Mouse (Mus musculus): Measurements from ENCODE around the gene Fam219b. TPM values are rescaled to one million over a fixed set of nuclear protein-coding genes. Genes with fewer than 3 reads are reported as not detected.
A peak's percentile ranks its signal among the peaks of the same experiment; 100 is the strongest.

Gene Fam219b
- polyA plus RNA-seq, 1 experiment: not detected

GRCm38 (mm10) chr9:57522114-57522860, 15.0 kb upstream of the Fam219b start:
- Histone ChIP-seq H3K4me3 (ENCODE audit: insufficient read depth, low read depth, low read length) (peak overlapping the region; percentile 71), H3K4me1 (ENCODE audit: control insufficient read depth, insufficient read depth, low read length) (peaks cover 3% of the 10 kb centered on the region), H3K27ac (ENCODE audit: insufficient read depth, low read depth, low read length) (peak overlapping the region; percentile 97; the same call in 1 of the 2 replicates)
- 9% methylated on average over 7 of the region's 7 CpGs for WGBS
- TF ChIP-seq POLR2A (IDR thresholded peaks at IDR 0.05; ENCODE audit: insufficient read depth, low read depth, low read length) (no peak), CTCF (IDR thresholded peaks at IDR 0.05; ENCODE audit: insufficient read depth, low read depth, low read length) (no peak)

- Histone ChIP-seq H3K4me1 (ENCODE audit: control insufficient read depth, insufficient read depth, low read length) (peaks cover 3% of the 10 kb centered on the region), H3K27ac (ENCODE audit: insufficient read depth, low read depth, low read length) (no peak overlapping the region), H3K4me3 (ENCODE audit: insufficient read depth, low read depth, low read length) (peak overlapping the region; percentile 23; the same call in 1 of the 2 replicates)
- 51% methylated on average over 4 of the region's 4 CpGs for WGBS
- TF ChIP-seq CTCF (IDR thresholded peaks at IDR 0.05; ENCODE audit: insufficient read depth, low read depth, low read length) (no peak), POLR2A (IDR thresholded peaks at IDR 0.05; ENCODE audit: insufficient read depth, low read depth, low read length) (no peak)
Measured at GRCm38 (mm10) chr9:57522861-57523246, 14.5 kb upstream of the Fam219b start.

GRCm38 (mm10) chr9:57523754-57524153, 13.6 kb upstream of the Fam219b start:
- peaks cover 5% of the 10 kb centered on the region for H3K4me1 ChIP-seq (ENCODE audit: control insufficient read depth, insufficient read depth, low read length)
- 67% methylated on average over 1 of the region's 1 CpGs for WGBS
- no peak overlapping the region for H3K27ac ChIP-seq (ENCODE audit: insufficient read depth, low read depth, low read length)
- no peak overlapping the region for H3K4me3 ChIP-seq (ENCODE audit: insufficient read depth, low read depth, low read length)
- TF ChIP-seq POLR2A (IDR thresholded peaks at IDR 0.05; ENCODE audit: insufficient read depth, low read depth, low read length) (no peak), CTCF (IDR thresholded peaks at IDR 0.05; ENCODE audit: insufficient read depth, low read depth, low read length) (no peak)

- peak overlapping the region; percentile 21 for H3K4me3 ChIP-seq (ENCODE audit: insufficient read depth, low read depth, low read length)
- H3K27ac ChIP-seq (ENCODE audit: insufficient read depth, low read depth, low read length): no peak overlapping the region
- no peak for TF ChIP-seq CTCF (IDR thresholded peaks at IDR 0.05; ENCODE audit: insufficient read depth, low read depth, low read length)
- TF ChIP-seq POLR2A (IDR thresholded peaks at IDR 0.05; ENCODE audit: insufficient read depth, low read depth, low read length): no peak
- peaks cover 5% of the 10 kb centered on the region for H3K4me1 ChIP-seq (ENCODE audit: control insufficient read depth, insufficient read depth, low read length)
Measured at GRCm38 (mm10) chr9:57524439-57524838, 12.9 kb upstream of the Fam219b start.

GRCm38 (mm10) chr9:57525516-57525915, 11.8 kb upstream of the Fam219b start:
- Histone ChIP-seq H3K4me3 (ENCODE audit: insufficient read depth, low read depth, low read length) (no peak overlapping the region), H3K4me1 (ENCODE audit: control insufficient read depth, insufficient read depth, low read length) (peaks cover 5% of the 10 kb centered on the region), H3K27ac (ENCODE audit: insufficient read depth, low read depth, low read length) (no peak overlapping the region)
- no peak for TF ChIP-seq POLR2A (IDR thresholded peaks at IDR 0.05; ENCODE audit: insufficient read depth, low read depth, low read length)
- TF ChIP-seq CTCF (IDR thresholded peaks at IDR 0.05; ENCODE audit: insufficient read depth, low read depth, low read length): no peak
- 26% methylated on average over 2 of the region's 2 CpGs for WGBS

GRCm38 (mm10) chr9:57526435-57526834, 10.9 kb upstream of the Fam219b start:
- no peak overlapping the region for H3K4me3 ChIP-seq (ENCODE audit: insufficient read depth, low read depth, low read length)
- TF ChIP-seq CTCF (IDR thresholded peaks at IDR 0.05; ENCODE audit: insufficient read depth, low read depth, low read length) (no peak), POLR2A (IDR thresholded peaks at IDR 0.05; ENCODE audit: insufficient read depth, low read depth, low read length) (no peak)
- H3K27ac ChIP-seq (ENCODE audit: insufficient read depth, low read depth, low read length): no peak overlapping the region
- peaks cover 5% of the 10 kb centered on the region for H3K4me1 ChIP-seq (ENCODE audit: control insufficient read depth, insufficient read depth, low read length)

- 90% methylated on average over 1 of the region's 1 CpGs for WGBS
- H3K27ac ChIP-seq (ENCODE audit: insufficient read depth, low read depth, low read length): no peak overlapping the region
- no peak overlapping the region for H3K4me3 ChIP-seq (ENCODE audit: insufficient read depth, low read depth, low read length)
- no peak for TF ChIP-seq CTCF (IDR thresholded peaks at IDR 0.05; ENCODE audit: insufficient read depth, low read depth, low read length)
- TF ChIP-seq POLR2A (IDR thresholded peaks at IDR 0.05; ENCODE audit: insufficient read depth, low read depth, low read length): no peak
- peaks cover 6% of the 10 kb centered on the region for H3K4me1 ChIP-seq (ENCODE audit: control insufficient read depth, insufficient read depth, low read length)
Measured at GRCm38 (mm10) chr9:57531946-57532345, 5.4 kb upstream of the Fam219b start.

- H3K27ac ChIP-seq (ENCODE audit: insufficient read depth, low read depth, low read length): no peak overlapping the region
- H3K4me3 ChIP-seq (ENCODE audit: insufficient read depth, low read depth, low read length): no peak overlapping the region
- TF ChIP-seq POLR2A (IDR thresholded peaks at IDR 0.05; ENCODE audit: insufficient read depth, low read depth, low read length) (no peak), CTCF (IDR thresholded peaks at IDR 0.05; ENCODE audit: insufficient read depth, low read depth, low read length) (no peak)
- WGBS: 85% methylated on average over 5 of the region's 5 CpGs
- peaks cover 14% of the 10 kb centered on the region for H3K4me1 ChIP-seq (ENCODE audit: control insufficient read depth, insufficient read depth, low read length)
Measured at GRCm38 (mm10) chr9:57536362-57536761, 966 bp upstream of the Fam219b start.

- no peak for TF ChIP-seq CTCF (IDR thresholded peaks at IDR 0.05; ENCODE audit: insufficient read depth, low read depth, low read length)
- TF ChIP-seq POLR2A (IDR thresholded peaks at IDR 0.05; ENCODE audit: insufficient read depth, low read depth, low read length): peak; percentile 9; the same call in 1 of the 2 replicates
- WGBS: under 1% methylated on average over 24 of the region's 24 CpGs
- Histone ChIP-seq H3K27ac (ENCODE audit: insufficient read depth, low read depth, low read length) (peak overlapping the region; percentile 91), H3K4me1 (ENCODE audit: control insufficient read depth, insufficient read depth, low read length) (peaks cover 14% of the 10 kb centered on the region), H3K4me3 (ENCODE audit: insufficient read depth, low read depth, low read length) (peak overlapping the region; percentile 61)
Measured at GRCm38 (mm10) chr9:57537728-57538181, 427 bp downstream of the Fam219b start.

Data from olfactory bulb, adult 2 months (tissue).